In the genomic region with DNA sequence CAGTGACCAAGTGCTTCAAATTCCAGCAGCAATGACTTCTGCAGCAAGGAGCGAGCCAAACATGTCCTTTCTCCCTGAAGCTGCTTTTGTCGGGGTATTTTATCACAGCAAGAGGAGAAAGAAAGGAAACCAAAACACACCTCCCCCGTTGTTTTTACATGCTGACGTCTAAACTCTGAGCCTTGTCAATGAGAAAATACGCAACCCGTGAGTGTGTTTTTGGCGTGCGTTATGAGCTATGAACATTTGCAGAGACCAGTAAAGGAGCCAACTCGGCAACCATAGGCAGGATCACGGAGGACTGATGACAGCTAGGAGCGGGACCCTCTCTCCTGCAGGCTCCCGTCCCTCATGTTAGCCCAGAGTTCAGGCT, we compare ENCODE assay signal across 8 mouse cellular contexts. TPM values are rescaled to one million over a fixed set of nuclear protein-coding genes. Genes with fewer than 3 reads are reported as not detected.
A peak's percentile ranks its signal among the peaks of the same experiment; 100 is the strongest.
DNase-seq lines count a peak whose midpoint lies in the region; ATAC-seq and TF ChIP-seq lines count a peak whose summit lies in the region.

No protein-coding gene starts in this region.

- in situ Hi-C loops in ES-E14 (cut with MboI; ENCODE audit: low sequenced_read_pairs in 2 of 2, unreplicated experiment in 2 of 2), result loop anchor here in 1 of 2 experiments (25.0 kb wide), 1 partner anchor 181 kb away; a partner anchor contains a TSS

- peaks cover 10% of the 10 kb centered on the region for H3K36me3 ChIP-seq in heart, embryonic 13.5 days
- peaks cover 14% of the 10 kb centered on the region; the same call in 1 of the 2 replicates for H3K36me3 ChIP-seq in ES-E14 (ENCODE audit: control insufficient read depth, insufficient read depth, low read length, poor library complexity, severe bottlenecking)
- H3K36me3 ChIP-seq in forebrain, embryonic 16.5 days (ENCODE audit: control insufficient read depth, insufficient read depth), result no peaks in the 10 kb centered on the region
- peaks cover 15% of the 10 kb centered on the region for H3K36me3 ChIP-seq in midbrain, embryonic 10.5 days

- no peaks in the 10 kb centered on the region for H3K27me3 ChIP-seq in heart, embryonic 13.5 days (replicated peaks)
- H3K27me3 ChIP-seq in forebrain, embryonic 16.5 days (replicated peaks; ENCODE audit: control insufficient read depth, insufficient read depth, low read length), result no peaks in the 10 kb centered on the region
- no peaks in the 10 kb centered on the region; the same call in 1 of the 2 replicates for H3K27me3 ChIP-seq in midbrain, embryonic 10.5 days (ENCODE audit: low read depth, poor library complexity, severe bottlenecking)

- ATAC-seq in heart, embryonic 13.5 days (ENCODE audit: extremely low read depth, insufficient number of reproducible peaks, low FRiP score, low TSS enrichment), result no peak
- peak; percentile 18; the same call in 1 of the 2 replicates for ATAC-seq in forebrain, embryonic 16.5 days
- ATAC-seq in monocyte, adult 5-6 weeks (replicated peaks; ENCODE audit: insufficient number of reproducible peaks, low FRiP score, low TSS enrichment, poor library complexity, severe bottlenecking), result no peak

- H3K9me3 ChIP-seq in heart, embryonic 13.5 days, result no peaks in the 10 kb centered on the region
- H3K9me3 ChIP-seq in ES-E14 (ENCODE audit: control insufficient read depth, insufficient read depth, low read depth, low read length), result no peaks in the 10 kb centered on the region
- no peaks in the 10 kb centered on the region for H3K9me3 ChIP-seq in forebrain, embryonic 16.5 days (ENCODE audit: control insufficient read depth, low read length)
- H3K9me3 ChIP-seq in midbrain, embryonic 10.5 days (replicated peaks), result no peaks in the 10 kb centered on the region

- H3K4me3 ChIP-seq in heart, embryonic 13.5 days, result peak overlapping the region; percentile 61
- peak overlapping the region; percentile 85 to 92 for H3K4me3 ChIP-seq in ES-E14 (ENCODE audit: insufficient read depth in 1 of 2, low read depth in 1 of 2, low read length in 2 of 2, poor library complexity in 1 of 2, severe bottlenecking in 1 of 2)
- peak overlapping the region; percentile 82 for H3K4me3 ChIP-seq in forebrain, embryonic 16.5 days (replicated peaks; ENCODE audit: low read length)
- H3K4me3 ChIP-seq in midbrain, embryonic 10.5 days, result peak overlapping the region; percentile 69

- DNase-seq in heart, postnatal 4 days, result no peak
- DNase-seq in ES-E14 (ENCODE audit: low read depth, low spot score), result no peak
- no peak for DNase-seq in midbrain, embryonic 10.5 days (ENCODE audit: low spot score)
- no peak for DNase-seq in layer of hippocampus, adult 11-12 months (ENCODE audit: low spot score)
- DNase-seq in embryo, embryonic 10 days (ENCODE audit: low spot score), result no peak

- peaks cover 13% of the 10 kb centered on the region for H3K4me1 ChIP-seq in heart, embryonic 13.5 days
- peaks cover 8 to 9% of the 10 kb centered on the region in 2 experiments; a peak in 3 of 4 replicates for H3K4me1 ChIP-seq in ES-E14 (ENCODE audit: control insufficient read depth in 2 of 2, insufficient read depth in 2 of 2, low read length in 2 of 2, poor library complexity in 1 of 2)
- peaks cover 7% of the 10 kb centered on the region for H3K4me1 ChIP-seq in forebrain, embryonic 16.5 days (replicated peaks; ENCODE audit: control insufficient read depth, insufficient read depth, low read length)
- peaks cover 14% of the 10 kb centered on the region for H3K4me1 ChIP-seq in midbrain, embryonic 10.5 days

- peak overlapping the region; percentile 30; the same call in 1 of the 2 replicates for H3K27ac ChIP-seq in heart, embryonic 13.5 days (replicated peaks)
- no peak overlapping the region; the same call in 1 of the 2 replicates for H3K27ac ChIP-seq in ES-E14 (ENCODE audit: insufficient read depth, low read depth, low read length, poor library complexity, severe bottlenecking)
- H3K27ac ChIP-seq in forebrain, embryonic 16.5 days (ENCODE audit: low read length), result 0 out of 2 replicates have a peak overlapping the region, but pooled peaks have one; percentile 16
- peak overlapping the region; percentile 93 for H3K27ac ChIP-seq in midbrain, embryonic 10.5 days (replicated peaks)

- WGBS in heart, embryonic 13.5 days, result 4% methylated on average over 12 of the region's 12 CpGs
- 3% methylated on average over 12 of the region's 12 CpGs for WGBS in forebrain, embryonic 16.5 days
- WGBS in midbrain, embryonic 10.5 days, result 10% methylated on average over 12 of the region's 12 CpGs

- H3K4me2 ChIP-seq in heart, embryonic 13.5 days, result peak overlapping the region; percentile 92
- H3K4me2 ChIP-seq in forebrain, embryonic 16.5 days (ENCODE audit: low read length), result peak overlapping the region; percentile 93

- H3K9ac ChIP-seq in heart, embryonic 13.5 days, result peak overlapping the region; percentile 82
- H3K9ac ChIP-seq in ES-E14 (ENCODE audit: insufficient read depth, low read depth, low read length, poor library complexity, severe bottlenecking), result peak overlapping the region; percentile 93
- peak overlapping the region; percentile 63 for H3K9ac ChIP-seq in forebrain, embryonic 16.5 days (replicated peaks; ENCODE audit: low read depth, low read length)

TF ChIP-seq in ES-E14, 5 proteins besides CTCF, POLR2A, EP300 and RAD21:
- no peak for TF ChIP-seq CHD2 (IDR thresholded peaks at IDR 0.05; ENCODE audit: low read depth, low read length)
- TF ChIP-seq HCFC1 (IDR thresholded peaks at IDR 0.05; ENCODE audit: borderline replicate concordance, insufficient read depth, low read length), result no peak
- no peak for TF ChIP-seq ZC3H11A (IDR thresholded peaks at IDR 0.05; ENCODE audit: borderline replicate concordance, low read depth, low read length)
- TF ChIP-seq MAFK (IDR thresholded peaks at IDR 0.05; ENCODE audit: insufficient read depth, low read depth, low read length), result no peak

RNA-seq across cellular contexts. Expression of a gene that starts 0.8 kb away (rescaled TPM):
- 61.5 and 71.1 TPM in 2 replicates for polyA plus RNA-seq in heart, embryonic 13.5 days (2015; fragmentation: Nextera tagmentation; extraction: Ambion mirVana)
- 10 to 100 TPM; 23.8 to 24.7 TPM for total RNA-seq in heart, postnatal 4 days (2021)
- total RNA-seq in ES-E14 (2012; rRNA removed), result 58.2 and 80.0 TPM in 2 replicates
- polyA plus RNA-seq in forebrain, embryonic 16.5 days (2015; fragmentation: Nextera tagmentation; extraction: Ambion mirVana), result 29.8 and 34.6 TPM in 2 replicates
- 94.9 and 102 TPM in 2 replicates for polyA plus RNA-seq in midbrain, embryonic 10.5 days (2016; fragmentation: Nextera tagmentation; extraction: Ambion mirVana)
- total RNA-seq in monocyte, adult 5-6 weeks (2017), result not detected in 3 replicates

RNA-seq across cellular contexts. Expression of a gene that starts 8.5 kb away (rescaled TPM):
- 0.09 TPM in 1 of 2 replicates, not detected in the other for polyA plus RNA-seq in heart, embryonic 13.5 days (2015; fragmentation: Nextera tagmentation; extraction: Ambion mirVana)
- total RNA-seq in heart, postnatal 4 days (2021), result not detected
- total RNA-seq in ES-E14 (2012; rRNA removed), result 1.0 and 1.2 TPM in 2 replicates
- 17.0 and 18.6 TPM in 2 replicates for polyA plus RNA-seq in forebrain, embryonic 16.5 days (2015; fragmentation: Nextera tagmentation; extraction: Ambion mirVana)
- polyA plus RNA-seq in midbrain, embryonic 10.5 days (2016; fragmentation: Nextera tagmentation; extraction: Ambion mirVana), result 0.15 and 0.36 TPM in 2 replicates
- not detected in 3 replicates for total RNA-seq in monocyte, adult 5-6 weeks (2017)

RNA-seq across cellular contexts. Expression of a gene that starts 19.6 kb away (rescaled TPM):
- 0.15 TPM in 1 of 2 replicates, not detected in the other for polyA plus RNA-seq in heart, embryonic 13.5 days (2015; fragmentation: Nextera tagmentation; extraction: Ambion mirVana)
- under 1 TPM; 0.36 to 0.41 TPM for total RNA-seq in heart, postnatal 4 days (2021)
- total RNA-seq in ES-E14 (2012; rRNA removed), result 1.7 and 2.3 TPM in 2 replicates
- 0.10 and 0.25 TPM in 2 replicates for polyA plus RNA-seq in forebrain, embryonic 16.5 days (2015; fragmentation: Nextera tagmentation; extraction: Ambion mirVana)
- polyA plus RNA-seq in midbrain, embryonic 10.5 days (2016; fragmentation: Nextera tagmentation; extraction: Ambion mirVana), result 0.07 TPM in 1 of 2 replicates, not detected in the other
- 13.6 to 19.3 TPM (median 17.9 TPM) in 3 replicates for total RNA-seq in monocyte, adult 5-6 weeks (2017)

RNA-seq across cellular contexts. Expression of a gene that starts 31.0 kb away (rescaled TPM):
- polyA plus RNA-seq in heart, embryonic 13.5 days (2015; fragmentation: Nextera tagmentation; extraction: Ambion mirVana), result 4.5 and 6.0 TPM in 2 replicates
- total RNA-seq in heart, postnatal 4 days (2021), result 1 to 10 TPM; 1.3 to 1.9 TPM
- total RNA-seq in ES-E14 (2012; rRNA removed), result 5.9 and 8.2 TPM in 2 replicates
- 427 TPM in 2 replicates for polyA plus RNA-seq in forebrain, embryonic 16.5 days (2015; fragmentation: Nextera tagmentation; extraction: Ambion mirVana)
- 83.4 and 109 TPM in 2 replicates for polyA plus RNA-seq in midbrain, embryonic 10.5 days (2016; fragmentation: Nextera tagmentation; extraction: Ambion mirVana)
- 0.48 TPM in 1 of 3 replicates, not detected in the others for total RNA-seq in monocyte, adult 5-6 weeks (2017)

RNA-seq across cellular contexts. Expression of a gene that starts 31.1 kb away (rescaled TPM):
- polyA plus RNA-seq in heart, embryonic 13.5 days (2015; fragmentation: Nextera tagmentation; extraction: Ambion mirVana), result 0.17 and 0.21 TPM in 2 replicates
- under 1 TPM; 0.52 to 0.95 TPM for total RNA-seq in heart, postnatal 4 days (2021)
- total RNA-seq in ES-E14 (2012; rRNA removed), result 4.1 and 4.3 TPM in 2 replicates
- 0.66 and 0.70 TPM in 2 replicates for polyA plus RNA-seq in forebrain, embryonic 16.5 days (2015; fragmentation: Nextera tagmentation; extraction: Ambion mirVana)
- polyA plus RNA-seq in midbrain, embryonic 10.5 days (2016; fragmentation: Nextera tagmentation; extraction: Ambion mirVana), result 0.16 and 0.52 TPM in 2 replicates
- total RNA-seq in monocyte, adult 5-6 weeks (2017), result not detected in 3 replicates

Comparison
In these comparisons a context has a peak if more than half of its experiments do, and no peak if none do; other contexts are left out.
1. RNA of a gene that starts 0.8 kb away (total RNA-seq): 58.2 to 80.0 TPM in ES-E14 and 23.8 to 24.7 TPM in heart, postnatal 4 days; not detected in monocyte, adult 5-6 weeks; every median in the first group is over 10 times any median in the second.
2. Peak in every context shown above with its lines, with median percentiles within 50 percentile points of each other: H3K4me3 ChIP-seq and H3K9ac ChIP-seq.